Mouse (Mus musculus) forebrain, embryonic 13.5 days (tissue): ENCODE measurements at regions not wholly inside any gene's neighbourhood (a gene's known extent, or its start where the extent isn't known, plus 50 kb on each side); places are given as distances from the start of the nearest gene placed in this dataset.

Source experiments
- ATAC-seq: fragments of 200-750 bp; cut with Nextera tagmentation; 2 replicates; pipeline ENCODE4 v1.8.0; 2017
- H3K27ac ChIP-seq: fragments of 300-500 bp; sonication (generic); 2 replicates; pipeline ENCODE4 v1.5.1; 2015; ENCODE audit warnings: inconsistent platforms, mild to moderate bottlenecking, moderate library complexity
- H3K27me3 ChIP-seq: fragments of 300-500 bp; sonication (generic); 2 replicates; pipeline ENCODE4 v1.6.1; 2015; ENCODE audit warnings: mild to moderate bottlenecking, inconsistent platforms
- H3K36me3 ChIP-seq: fragments of 300-500 bp; sonication (generic); 2 replicates; pipeline ENCODE4 v1.6.1; 2015; ENCODE audit warnings: mild to moderate bottlenecking, inconsistent platforms; ENCODE audit not compliant: poor library complexity, severe bottlenecking
- H3K4me1 ChIP-seq: fragments of 300-500 bp; sonication (generic); 2 replicates; pipeline ENCODE4 v1.6.1; 2015; ENCODE audit warnings: inconsistent platforms
- H3K4me2 ChIP-seq: fragments of 300-500 bp; sonication (generic); 2 replicates; pipeline ENCODE4 v1.6.1; 2015; ENCODE audit warnings: inconsistent platforms, mild to moderate bottlenecking, moderate library complexity
- H3K4me3 ChIP-seq: fragments of 300-500 bp; sonication (generic); 2 replicates; pipeline ENCODE4 v1.5.1; 2015; ENCODE audit warnings: mild to moderate bottlenecking, inconsistent platforms
- H3K9ac ChIP-seq: fragments of 300-500 bp; sonication (generic); 2 replicates; pipeline ENCODE4 v1.6.1; 2015; ENCODE audit warnings: mild to moderate bottlenecking, inconsistent platforms
- H3K9me3 ChIP-seq: fragments of 300-500 bp; sonication (generic); replicated peaks from 2 replicates; pipeline ENCODE4 v1.6.1; 2016; ENCODE audit warnings: inconsistent platforms
- WGBS: fragments of 180-500 bp; shearing (Covaris S2); methylation state at CpG from one replicate; pipeline ENCODE4 v1.1.7; 2015; 5-methylcytosine and 5-hydroxymethylcytosine counted together

- Histone ChIP-seq H3K27me3 (no peaks in the 10 kb centered on the region), H3K4me1 (no peaks in the 10 kb centered on the region), H3K27ac (no peak overlapping the region), H3K9ac (no peak overlapping the region), H3K4me3 (no peak overlapping the region), H3K36me3 (no peaks in the 10 kb centered on the region), H3K9me3 (no peaks in the 10 kb centered on the region), H3K4me2 (no peak overlapping the region)
- 89% methylated on average over 2 of the region's 2 CpGs for WGBS
- ATAC-seq: no peak
Observed at GRCm38 (mm10) chr10:91528305-91528704, 347.2 kb upstream of the Tmpo start.

DNA sequence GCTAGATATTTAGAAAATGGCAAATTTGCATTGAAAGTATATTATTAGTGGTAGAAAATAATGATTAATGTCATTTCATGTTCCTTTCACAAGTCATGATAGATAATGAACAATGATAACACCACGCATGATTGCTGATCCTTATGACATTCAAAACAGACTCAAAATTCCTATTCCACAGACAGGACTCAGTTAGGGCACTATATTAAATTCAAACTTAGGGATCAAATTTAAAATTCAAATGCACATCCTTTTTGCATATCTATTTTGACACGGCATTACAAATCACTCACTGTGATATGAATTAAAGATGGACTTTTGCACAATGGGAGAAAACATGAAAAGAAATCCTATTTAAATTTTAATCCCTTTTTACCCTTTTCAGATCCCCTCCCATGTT is 340.1 kb upstream of the Tmpo start:
- H3K36me3 ChIP-seq: no peaks in the 10 kb centered on the region
- 62% methylated on average over 2 of the region's 2 CpGs for WGBS

GRCm38 (mm10) chr10:91515021-91515371 is 333.9 kb upstream of the Tmpo start:
- ATAC-seq: peak; percentile 73
- Histone ChIP-seq H3K9ac (no peak overlapping the region), H3K36me3 (no peaks in the 10 kb centered on the region), H3K27me3 (no peaks in the 10 kb centered on the region), H3K4me3 (no peak overlapping the region), H3K4me1 (no peaks in the 10 kb centered on the region), H3K4me2 (no peak overlapping the region), H3K27ac (no peak overlapping the region), H3K9me3 (no peaks in the 10 kb centered on the region)
- WGBS: 26% methylated on average over 2 of the region's 2 CpGs

More for the DNA sequence above, 340.1 kb upstream of the Tmpo start:
- H3K27ac ChIP-seq: no peak overlapping the region
- no peak overlapping the region for H3K4me3 ChIP-seq
- no peaks in the 10 kb centered on the region for H3K27me3 ChIP-seq
- peak; percentile 61 for ATAC-seq
- H3K9me3 ChIP-seq: no peaks in the 10 kb centered on the region
- H3K9ac ChIP-seq: no peak overlapping the region
- 0 out of 2 replicates have a peak, but pooled peaks cover 5% of the 10 kb centered on the region for H3K4me1 ChIP-seq
- H3K4me2 ChIP-seq: no peak overlapping the region

GRCm38 (mm10) chr10:91514163-91515020 is 333.3 kb upstream of the Tmpo start:
- Histone ChIP-seq H3K27me3 (no peaks in the 10 kb centered on the region), H3K9me3 (no peaks in the 10 kb centered on the region), H3K9ac (no peak overlapping the region), H3K4me1 (no peaks in the 10 kb centered on the region), H3K4me2 (no peak overlapping the region), H3K4me3 (no peak overlapping the region), H3K36me3 (no peaks in the 10 kb centered on the region), H3K27ac (no peak overlapping the region; the same call in 1 of the 2 replicates)
- 52% methylated on average over 9 of the region's 9 CpGs for WGBS
- ATAC-seq: peak; percentile 88

- 94% methylated on average over 7 of the region's 7 CpGs for WGBS
- H3K36me3 ChIP-seq: no peaks in the 10 kb centered on the region
- no peak overlapping the region for H3K4me3 ChIP-seq
Observed at GRCm38 (mm10) chr10:91507038-91507437, 325.9 kb upstream of the Tmpo start.

GRCm38 (mm10) chr10:91504891-91505290 is 323.8 kb upstream of the Tmpo start:
- no peak overlapping the region for H3K4me2 ChIP-seq
- H3K4me3 ChIP-seq: no peak overlapping the region
- ATAC-seq: no peak
- 0 out of 2 replicates have a peak, but pooled peaks cover 11% of the 10 kb centered on the region for H3K4me1 ChIP-seq
- no peak overlapping the region for H3K9ac ChIP-seq
- 81% methylated on average over 12 of the region's 12 CpGs for WGBS
- no peaks in the 10 kb centered on the region for H3K36me3 ChIP-seq
- H3K27me3 ChIP-seq: no peaks in the 10 kb centered on the region
- H3K9me3 ChIP-seq: no peaks in the 10 kb centered on the region
- no peak overlapping the region for H3K27ac ChIP-seq

More at GRCm38 (mm10) chr10:91507038-91507437, 325.9 kb upstream of the Tmpo start:
- no peaks in the 10 kb centered on the region for H3K27me3 ChIP-seq
- H3K9ac ChIP-seq: no peak overlapping the region
- H3K9me3 ChIP-seq: no peaks in the 10 kb centered on the region
- no peak overlapping the region for H3K27ac ChIP-seq
- H3K4me2 ChIP-seq: no peak overlapping the region
- ATAC-seq: no peak
- H3K4me1 ChIP-seq: 0 out of 2 replicates have a peak, but pooled peaks cover 4% of the 10 kb centered on the region

- ATAC-seq: no peak
- Histone ChIP-seq H3K27me3 (no peaks in the 10 kb centered on the region), H3K9me3 (no peaks in the 10 kb centered on the region), H3K27ac (no peak overlapping the region), H3K4me1 (0 out of 2 replicates have a peak, but pooled peaks cover 8% of the 10 kb centered on the region), H3K4me3 (no peak overlapping the region), H3K4me2 (no peak overlapping the region), H3K9ac (no peak overlapping the region), H3K36me3 (no peaks in the 10 kb centered on the region)
- WGBS: 81% methylated on average over 4 of the region's 4 CpGs
Observed at GRCm38 (mm10) chr10:91498543-91498942, 317.4 kb upstream of the Tmpo start.

GRCm38 (mm10) chr10:91464691-91465090 is 283.6 kb upstream of the Tmpo start:
- no peak for ATAC-seq
- H3K27ac ChIP-seq: no peak overlapping the region
- H3K9ac ChIP-seq: no peak overlapping the region

DNA sequence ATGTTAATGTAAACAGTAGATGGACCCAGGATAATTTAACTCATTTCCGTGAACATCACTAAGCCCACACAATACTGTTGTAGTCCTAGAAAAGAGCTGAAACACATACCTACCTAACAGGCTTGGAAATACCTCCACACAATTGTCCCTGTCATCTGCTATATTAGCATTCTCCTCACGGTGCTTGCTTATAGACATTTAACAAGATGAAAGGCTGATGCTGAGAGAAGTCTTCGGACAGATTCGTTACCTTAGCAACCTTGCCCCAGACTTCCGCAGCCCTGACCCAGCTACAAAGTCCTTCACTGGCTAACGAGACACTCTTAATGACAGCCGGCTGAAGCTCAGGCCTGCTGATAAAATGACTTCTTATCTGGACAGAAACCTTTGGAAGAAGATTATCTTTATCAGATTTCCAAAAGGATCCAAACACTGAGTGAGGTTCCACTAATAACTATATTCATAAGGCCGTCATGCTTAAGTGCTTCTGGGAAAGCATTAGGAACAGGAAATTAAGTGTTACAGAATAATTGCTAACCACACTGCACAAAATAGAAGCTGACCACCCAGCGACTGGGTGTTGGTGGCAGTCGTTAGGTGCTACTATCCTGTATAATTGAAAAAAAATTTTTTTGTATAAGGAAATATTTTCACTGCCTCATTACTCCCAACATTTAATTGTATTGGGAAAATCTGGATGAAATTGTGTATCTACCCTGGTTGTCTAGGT is 267.0 kb upstream of the Tmpo start:
- WGBS: 9% methylated on average over 10 of the region's 10 CpGs
- Histone ChIP-seq H3K4me2 (no peak overlapping the region), H3K4me3 (no peak overlapping the region), H3K36me3 (no peaks in the 10 kb centered on the region), H3K27ac (peak overlapping the region; percentile 40; the same call in 1 of the 2 replicates), H3K9ac (no peak overlapping the region), H3K9me3 (no peaks in the 10 kb centered on the region), H3K4me1 (peaks cover 8% of the 10 kb centered on the region), H3K27me3 (no peaks in the 10 kb centered on the region)
- ATAC-seq: peak; percentile 65; the same call in 1 of the 2 replicates

More at GRCm38 (mm10) chr10:91464691-91465090, 283.6 kb upstream of the Tmpo start:
- H3K36me3 ChIP-seq: no peaks in the 10 kb centered on the region
- no peak overlapping the region for H3K4me2 ChIP-seq
- H3K27me3 ChIP-seq: no peaks in the 10 kb centered on the region
- no peak overlapping the region for H3K4me3 ChIP-seq
- no peaks in the 10 kb centered on the region for H3K4me1 ChIP-seq
- WGBS: 94% methylated on average over 2 of the region's 2 CpGs
- H3K9me3 ChIP-seq: no peaks in the 10 kb centered on the region

GRCm38 (mm10) chr10:91443321-91443720 is 262.2 kb upstream of the Tmpo start:
- Histone ChIP-seq H3K4me2 (no peak overlapping the region), H3K4me1 (peaks cover 7% of the 10 kb centered on the region), H3K4me3 (no peak overlapping the region), H3K36me3 (no peaks in the 10 kb centered on the region), H3K27ac (no peak overlapping the region), H3K9ac (no peak overlapping the region), H3K27me3 (no peaks in the 10 kb centered on the region), H3K9me3 (no peaks in the 10 kb centered on the region)
- no peak for ATAC-seq
- WGBS: 74% methylated on average over 2 of the region's 2 CpGs

DNA sequence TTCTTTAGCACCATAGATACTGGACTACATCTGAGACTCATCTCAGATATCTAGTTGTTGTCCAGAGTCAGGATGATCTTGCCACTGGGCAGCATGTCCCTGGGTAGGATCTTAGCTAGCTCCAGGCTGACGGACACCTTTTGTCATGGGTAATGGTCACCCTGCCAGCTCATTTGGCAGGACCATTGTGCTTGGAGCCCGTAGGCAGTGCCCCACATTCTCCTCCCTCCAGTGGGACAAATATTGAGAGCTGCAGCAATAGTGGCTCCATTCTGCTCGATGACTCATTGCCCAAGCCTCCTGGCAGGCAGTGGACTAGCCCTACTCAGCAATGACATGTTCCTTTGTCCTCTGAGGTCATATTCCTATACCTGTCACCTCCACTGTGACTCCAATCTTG is 258.9 kb upstream of the Tmpo start:
- Histone ChIP-seq H3K4me3 (no peak overlapping the region), H3K9me3 (no peaks in the 10 kb centered on the region), H3K4me1 (no peaks in the 10 kb centered on the region), H3K36me3 (no peaks in the 10 kb centered on the region), H3K9ac (no peak overlapping the region), H3K27me3 (no peaks in the 10 kb centered on the region), H3K4me2 (no peak overlapping the region), H3K27ac (no peak overlapping the region)
- 70% methylated on average over 3 of the region's 3 CpGs for WGBS
- ATAC-seq: no peak

GRCm38 (mm10) chr10:91437917-91438316 is 256.8 kb upstream of the Tmpo start:
- Histone ChIP-seq H3K4me2 (no peak overlapping the region), H3K27ac (no peak overlapping the region), H3K9ac (no peak overlapping the region), H3K36me3 (no peaks in the 10 kb centered on the region), H3K27me3 (no peaks in the 10 kb centered on the region), H3K9me3 (no peaks in the 10 kb centered on the region), H3K4me1 (no peaks in the 10 kb centered on the region), H3K4me3 (no peak overlapping the region)
- no peak for ATAC-seq
- 87% methylated on average over 5 of the region's 5 CpGs for WGBS
